Mouse (Mus musculus) CH12.LX (cell line): ENCODE measurements around the gene Gm20388. TPM values are rescaled to one million over a fixed set of nuclear protein-coding genes. Genes with fewer than 3 reads are reported as not detected.

Source experiments
- DNase-seq: peaks from one replicate; pipeline ENCODE4 v3.0.0-alpha.2; 2013; ENCODE audit errors: extremely low read depth
- H3K27ac ChIP-seq: 2 replicates; pipeline ENCODE4 v1.5.1; 2012; ENCODE audit warnings: low read depth, mild to moderate bottlenecking, control low read depth, moderate library complexity; ENCODE audit not compliant: insufficient read depth
- H3K27me3 ChIP-seq: replicated peaks from 2 replicates; pipeline ENCODE3; 2012; ENCODE audit warnings: inconsistent platforms
- H3K36me3 ChIP-seq, 2 experiments: replicated peaks in 1 of 2; 2 replicates each; pipeline versions ENCODE3 to v1.6.1; 2012; ENCODE audit warnings: inconsistent platforms in 1 of 2, low read length in 1 of 2, mild to moderate bottlenecking in 1 of 2, mixed read lengths in 1 of 2, moderate library complexity in 1 of 2; ENCODE audit not compliant: control insufficient read depth in 1 of 2, insufficient read depth in 1 of 2
- H3K4me1 ChIP-seq, 2 experiments: 2 replicates each; pipeline ENCODE4 v1.6.1; 2012; ENCODE audit warnings: inconsistent platforms in 1 of 2, moderate library complexity in 1 of 2; ENCODE audit not compliant: insufficient read depth in 2 of 2, control insufficient read depth in 1 of 2
- H3K4me2 ChIP-seq: 2 replicates; pipeline ENCODE4 v1.6.1; 2012; ENCODE audit warnings: low read depth, mild to moderate bottlenecking, control low read depth; ENCODE audit not compliant: poor library complexity, insufficient read depth, severe bottlenecking
- H3K4me3 ChIP-seq, 3 experiments: fragments of 150-350 bp in 1 of 3; sonication (generic) in 1 of 3; replicated peaks in 1 of 3; 2 replicates each; pipeline versions ENCODE3 to v1.5.1; 2011 to 2012; ENCODE audit warnings: low read depth in 2 of 3, low read length in 2 of 3, mild to moderate bottlenecking in 2 of 3, moderate library complexity in 2 of 3, control low read depth in 1 of 3, improper control_type of control experiment in 1 of 3, inconsistent platforms in 1 of 3, mixed read lengths in 1 of 3; ENCODE audit not compliant: poor library complexity in 1 of 3
- H3K79me2 ChIP-seq: replicated peaks from 2 replicates; pipeline ENCODE4 v1.6.1; 2012; ENCODE audit warnings: mild to moderate bottlenecking, moderate library complexity; ENCODE audit not compliant: control insufficient read depth, poor library complexity, insufficient read depth, severe bottlenecking; ENCODE audit errors: extremely low read depth
- H3K9ac ChIP-seq: 2 replicates; pipeline ENCODE4 v1.6.1; 2012; ENCODE audit warnings: low read depth, mild to moderate bottlenecking, control low read depth, moderate library complexity; ENCODE audit not compliant: insufficient read depth
- H3K9me3 ChIP-seq: replicated peaks from 2 replicates; pipeline ENCODE3; 2012; ENCODE audit warnings: low read length, inconsistent platforms, mixed read lengths
- BHLHE40 ChIP-seq: IDR thresholded peaks from 2 replicates; pipeline ENCODE4 v1.6.1; 2011; ENCODE audit warnings: mild to moderate bottlenecking, low read depth, low read length, improper control_type of control experiment
- CHD1 ChIP-seq: IDR thresholded peaks from 2 replicates; pipeline ENCODE4 v1.6.1; 2012; ENCODE audit warnings: low read depth, low read length, improper control_type of control experiment, inconsistent platforms
- CHD2 ChIP-seq: IDR thresholded peaks from 2 replicates; pipeline ENCODE4 v1.6.1; 2011; ENCODE audit warnings: low read length, improper control_type of control experiment
- CTCF ChIP-seq, 2 experiments: IDR thresholded peaks in 1 of 2; conservative IDR thresholded peaks in 1 of 2; 2 replicates each; pipeline ENCODE4 v1.5.1; 2011 to 2012; ENCODE audit warnings: low read depth in 2 of 2, low read length in 2 of 2, improper control_type of control experiment in 1 of 2, inconsistent platforms in 1 of 2, mild to moderate bottlenecking in 1 of 2, moderate library complexity in 1 of 2
- ELF1 ChIP-seq: IDR thresholded peaks from 2 replicates; pipeline ENCODE4 v1.6.1; 2014; ENCODE audit warnings: low read depth, mild to moderate bottlenecking, inconsistent platforms, low read length, improper control_type of control experiment
- MAFK ChIP-seq: IDR thresholded peaks from 2 replicates; pipeline ENCODE4 v1.6.1; 2011; ENCODE audit warnings: low read length, improper control_type of control experiment; ENCODE audit not compliant: insufficient replicate concordance
- MEF2A ChIP-seq: IDR thresholded peaks from 2 replicates; pipeline ENCODE4 v1.6.1; 2014; ENCODE audit warnings: low read depth, mild to moderate bottlenecking, inconsistent platforms, low read length, improper control_type of control experiment, borderline replicate concordance
- NRF1 ChIP-seq: IDR thresholded peaks from 2 replicates; pipeline ENCODE4 v1.6.1; 2014; ENCODE audit warnings: low read depth, mild to moderate bottlenecking, inconsistent platforms, low read length, improper control_type of control experiment, moderate library complexity
- PAX5 ChIP-seq: IDR thresholded peaks from 2 replicates; pipeline ENCODE4 v1.6.1; 2012; ENCODE audit warnings: low read length, inconsistent platforms, mixed read lengths
- RCOR1 ChIP-seq: conservative IDR thresholded peaks from 2 replicates; pipeline ENCODE4 v1.6.1; 2012; ENCODE audit warnings: low read depth, mild to moderate bottlenecking, inconsistent platforms, low read length, improper control_type of control experiment
- SMC3 ChIP-seq: IDR thresholded peaks from 2 replicates; pipeline ENCODE4 v1.6.1; 2011; ENCODE audit warnings: low read depth, low read length, improper control_type of control experiment
- TCF12 ChIP-seq: IDR thresholded peaks from 2 replicates; pipeline ENCODE4 v1.6.1; 2014; ENCODE audit warnings: low read depth, mild to moderate bottlenecking, inconsistent platforms, low read length, improper control_type of control experiment
- USF2 ChIP-seq: conservative IDR thresholded peaks from 2 replicates; pipeline ENCODE4 v1.6.1; 2011; ENCODE audit warnings: low read depth, low read length, improper control_type of control experiment
- ZKSCAN1 ChIP-seq: IDR thresholded peaks from 2 replicates; pipeline ENCODE4 v1.6.1; 2012; ENCODE audit warnings: low read depth, inconsistent platforms, low read length, improper control_type of control experiment, borderline replicate concordance
- dilution Hi-C: fragments of 300-500 bp; cut with MboI; formaldehyde crosslinking; loops from 2 replicates; pipeline ENCODE4 v1.14.3; 2020; ENCODE audit warnings: low sequenced_read_pairs; ENCODE audit not compliant: extremely low pct_unique_long_range_greater_than_20kb, extremely low pct_ligation_motif_present
- in situ Hi-C: fragments of 300-500 bp; cut with MboI; formaldehyde crosslinking; loops from 3 replicates; pipeline ENCODE4 v1.14.3; 2019; ENCODE audit warnings: low sequenced_read_pairs, low pct_ligation_motif_present, low pct_unique_long_range_greater_than_20kb, mixed read lengths
- polyA plus RNA-seq: library from polyadenylated mRNA; unstranded; fragments of >175 nt; gene quantifications from 2 replicates; pipeline ENCODE4 v1.2.1, GENCODE M21; 2012; ENCODE audit warnings: low read depth; ENCODE audit not compliant: insufficient read length
- total RNA-seq, 2 experiments: library from RNA; depleted of rRNA; stranded (reverse); fragments of 300-350 nt in 1 of 2; fragments of >200 nt in 1 of 2; gene quantifications; 2 replicates each; pipeline ENCODE4 v1.2.3; 2012 to 2014

Gene Gm20388
- total and polyA plus RNA-seq, 3 experiments: 14.8 to 26.3 (median 22.2) TPM

DNA sequence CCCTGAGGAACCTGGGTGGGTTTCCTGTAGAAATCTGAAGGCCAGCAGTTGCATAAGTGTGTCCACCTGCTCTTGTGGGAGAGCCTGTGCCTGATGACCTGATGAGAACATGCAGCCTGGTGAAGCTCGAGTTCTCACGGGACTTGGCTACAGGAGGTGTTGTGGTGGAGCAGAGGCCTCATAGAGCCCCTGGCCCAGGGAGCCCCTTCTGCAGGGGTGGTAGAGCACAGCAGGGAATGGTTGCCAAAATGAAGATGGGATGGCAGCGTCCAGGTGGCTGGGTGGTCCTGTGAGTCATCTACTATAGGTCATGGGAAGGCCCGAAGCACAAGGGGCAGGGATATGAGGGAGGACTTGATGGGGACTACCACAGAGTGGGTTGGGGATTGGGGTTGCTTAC lies 3471.1 kb downstream of the Gm20388 start:
- no peak for DNase-seq
- Histone ChIP-seq H3K4me1 (no peaks in the 10 kb centered on the region), H3K27me3 (no peaks in the 10 kb centered on the region), H3K4me3 (no peak overlapping the region), H3K9me3 (no peaks in the 10 kb centered on the region), H3K9ac (no peak overlapping the region), H3K4me2 (no peak overlapping the region), H3K79me2 (peaks cover 26% of the 10 kb centered on the region), H3K27ac (no peak overlapping the region), H3K36me3 (peaks cover 64 to 83% of the 10 kb centered on the region in 2 experiments)
- dilution Hi-C loops (no loop called here), in situ Hi-C loops (no loop called here)
- TF ChIP-seq PAX5 (no peak), CHD2 (no peak), RCOR1 (no peak), CTCF (conservative IDR thresholded peaks at IDR 0.05 in 1 of 2, IDR thresholded peaks at IDR 0.05 in 1 of 2; ENCODE audit: low read depth in 2 of 2, low read length in 2 of 2) (no peak), ELF1 (no peak), MAFK (no peak), TCF12 (no peak), SMC3 (no peak), BHLHE40 (no peak)

DNA sequence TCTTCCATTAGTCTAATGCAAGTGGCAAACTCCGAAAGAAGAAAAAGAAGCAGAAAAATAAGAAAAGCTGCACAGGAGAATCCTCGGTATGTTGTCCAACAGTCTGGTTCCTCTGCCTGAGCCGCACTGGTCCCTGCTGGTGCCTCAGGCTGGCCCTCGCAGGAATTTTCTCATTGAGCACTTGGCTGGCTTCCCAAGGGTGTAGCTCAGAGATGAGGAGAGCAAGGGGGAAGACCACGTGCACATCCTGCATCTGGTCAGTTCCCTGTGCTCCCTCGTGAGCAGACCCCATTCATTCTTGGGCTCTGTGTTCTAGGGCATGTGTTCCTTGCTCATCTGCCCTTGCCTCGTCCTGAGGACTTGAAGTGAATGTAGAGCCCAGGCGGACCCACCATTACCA lies 3471.9 kb downstream of the Gm20388 start:
- no peaks in the 10 kb centered on the region for H3K4me1 ChIP-seq
- H3K9ac ChIP-seq: no peak overlapping the region
- no peaks in the 10 kb centered on the region for H3K27me3 ChIP-seq
- no peak overlapping the region for H3K4me2 ChIP-seq
- TF ChIP-seq NRF1: no peak
- no peak for TF ChIP-seq ZKSCAN1
- no peak for TF ChIP-seq MEF2A
- no peak for TF ChIP-seq CHD2
- TF ChIP-seq RCOR1: no peak
- TF ChIP-seq USF2: no peak
- no peak for TF ChIP-seq BHLHE40
- TF ChIP-seq CHD1: no peak
- TF ChIP-seq, all 38 proteins: peak for 0
- DNase-seq: no peak
- Histone ChIP-seq H3K9me3 (no peaks in the 10 kb centered on the region), H3K27ac (no peak overlapping the region), H3K36me3 (peaks cover 68 to 87% of the 10 kb centered on the region in 2 experiments), H3K4me3 (no peak overlapping the region), H3K79me2 (peaks cover 25% of the 10 kb centered on the region)
- in situ Hi-C loops (no loop called here), dilution Hi-C loops (no loop called here)
